Mouse (Mus musculus) thymus, adult 18-20 months (tissue): ENCODE measurements around the gene Nusap1.
A peak's percentile ranks its signal among the peaks of the same experiment; 100 is the strongest.
"Not testable (repeated sequence)": the region's sequence is repeated elsewhere in the genome, so short reads cannot be mapped to it uniquely, and the experiment has no call there.

Experiments used
- DNase-seq, 2 experiments: peaks; one replicate each; pipeline ENCODE4 v3.0.0; 2022; ENCODE audit warnings: mixed read lengths in 2 of 2

The Nusap1 gene

GRCm38 (mm10) chr2:119662220-119663182, 44.4 kb downstream of the Nusap1 start, which contains the start of gene Ndufaf1:
Ndufaf1 (minus strand) TSS chr2:119662827.
- DNase-seq, result peak; percentile 61 to 75

- DNase-seq, result not testable (repeated sequence)
Observed at GRCm38 (mm10) chr2:119665744-119666143, 47.6 kb downstream of the Nusap1 start.

DNA sequence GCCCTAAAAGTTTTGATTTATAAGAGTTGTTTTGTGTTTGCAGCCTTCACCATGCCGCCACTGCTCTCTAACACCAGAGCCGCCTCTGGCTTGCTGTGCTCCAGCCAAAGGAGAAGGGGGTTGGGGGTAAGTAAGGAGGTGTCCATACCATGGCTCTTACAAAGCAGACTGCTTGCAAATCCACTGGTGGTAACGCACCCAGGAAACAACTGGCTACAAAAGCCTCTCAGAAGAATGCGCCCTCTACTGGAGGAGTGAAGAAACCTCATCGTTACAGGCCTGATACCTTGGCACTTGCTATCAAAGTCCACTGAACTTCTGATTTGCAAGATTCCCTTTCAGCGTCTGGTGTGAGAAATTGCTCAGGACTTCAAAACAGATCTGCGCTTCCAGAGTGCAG, 50.9 kb downstream of the Nusap1 start:
- DNase-seq, result no peak

GRCm38 (mm10) chr2:119674525-119675214, 56.6 kb downstream of the Nusap1 start, which contains the start of gene Rtf1:
Rtf1 (plus strand) TSS chr2:119675068.
- DNase-seq, result peak; percentile 88 to 90

- DNase-seq, result no peak
Observed at GRCm38 (mm10) chr2:119675215-119675784, 57.2 kb downstream of the Nusap1 start.

DNA sequence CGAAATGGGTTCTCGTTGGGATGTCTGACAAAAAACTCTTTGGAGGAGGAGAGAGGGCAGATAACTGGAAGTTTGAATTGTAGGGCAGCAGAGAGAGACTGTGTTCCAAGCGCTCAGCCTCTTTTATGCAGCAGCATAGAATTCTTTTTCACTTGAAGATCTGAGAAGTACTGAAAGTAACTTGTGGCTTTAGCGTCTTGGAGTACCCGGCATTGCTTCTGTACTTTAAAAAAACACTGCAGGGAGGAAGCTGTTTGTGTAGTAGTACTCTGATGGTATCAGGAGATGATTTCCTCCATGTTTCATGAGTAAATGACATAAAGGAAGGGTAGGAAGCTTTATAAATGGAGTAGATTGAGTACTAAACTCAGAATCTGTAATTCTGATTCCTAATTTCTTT, 57.7 kb downstream of the Nusap1 start:
- peak in 1 of 2 experiments; percentile 9 for DNase-seq

DNA sequence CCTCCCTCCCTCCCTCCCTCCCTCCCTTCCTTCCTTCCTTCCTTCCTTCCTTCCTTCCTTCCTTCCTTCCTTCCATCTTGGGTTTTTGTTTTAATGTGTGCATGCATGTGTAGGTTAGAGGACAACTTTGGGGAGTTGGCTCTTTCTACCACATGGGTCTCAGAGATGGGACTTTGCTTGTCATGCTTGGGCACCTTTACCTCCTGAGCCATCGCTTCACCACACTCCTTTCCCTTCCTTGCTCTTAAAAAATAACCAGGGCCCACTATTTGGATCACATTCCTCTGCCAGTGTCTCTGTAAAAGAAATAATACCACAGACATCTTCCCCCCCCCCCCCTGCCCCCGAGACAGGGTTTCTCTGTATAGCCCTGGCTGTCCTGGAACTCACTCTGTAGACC, 65.6 kb downstream of the Nusap1 start:
- no peak for DNase-seq

DNA sequence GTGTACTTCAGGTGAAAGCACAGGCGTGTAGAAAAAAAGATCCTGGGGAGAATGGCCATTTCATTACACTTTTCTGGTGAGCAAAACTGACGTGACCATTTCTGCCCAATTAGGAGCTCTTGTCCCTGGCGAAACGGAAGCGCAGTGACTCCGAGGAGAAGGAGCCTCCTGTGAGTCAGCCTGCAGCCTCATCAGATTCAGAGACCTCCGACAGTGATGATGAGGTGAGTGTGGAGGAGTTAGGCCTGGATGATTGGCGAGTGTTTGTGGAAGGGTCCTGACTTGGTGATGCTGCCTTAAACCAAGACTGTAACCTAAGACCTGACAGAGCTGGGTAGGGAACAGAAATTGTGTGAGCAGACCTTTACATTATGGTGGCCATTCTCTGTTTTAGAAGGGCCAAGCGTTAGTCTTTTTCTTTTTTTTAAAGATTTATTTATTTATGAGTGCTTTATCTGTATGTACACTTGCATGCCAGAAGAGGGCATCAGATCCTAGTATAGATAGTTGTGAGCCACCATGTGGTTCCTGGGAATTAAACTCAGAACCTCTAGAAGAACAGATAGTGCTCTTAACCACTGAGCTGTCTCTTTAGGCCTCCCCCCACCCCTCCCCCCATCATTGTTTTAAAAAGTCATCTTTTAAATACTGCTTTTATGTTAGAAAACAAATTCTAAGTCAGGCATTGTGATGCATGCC, 74.1 kb downstream of the Nusap1 start:
- no peak for DNase-seq

DNA sequence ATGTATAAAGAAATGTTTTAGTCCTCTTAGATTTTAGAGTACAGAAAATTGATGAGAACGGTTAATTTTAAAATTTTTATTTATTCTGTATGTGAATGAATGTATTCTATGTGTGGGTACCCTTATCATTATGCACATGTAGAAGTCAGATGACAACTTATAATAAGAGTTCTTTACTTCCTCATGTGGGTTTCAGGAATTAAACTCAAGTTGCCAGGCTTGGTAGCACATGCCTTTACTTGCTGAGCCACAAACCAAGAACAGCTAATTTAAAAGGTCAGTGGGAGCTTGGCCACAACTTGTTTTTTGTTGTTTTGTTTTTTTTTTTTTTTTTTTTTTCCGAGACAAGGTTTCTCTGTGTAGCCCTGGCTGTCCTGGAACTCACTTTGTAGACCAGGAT, 76.7 kb downstream of the Nusap1 start:
- no peak for DNase-seq

GRCm38 (mm10) chr2:119696111-119696510, 78.0 kb downstream of the Nusap1 start:
- no peak for DNase-seq

DNA sequence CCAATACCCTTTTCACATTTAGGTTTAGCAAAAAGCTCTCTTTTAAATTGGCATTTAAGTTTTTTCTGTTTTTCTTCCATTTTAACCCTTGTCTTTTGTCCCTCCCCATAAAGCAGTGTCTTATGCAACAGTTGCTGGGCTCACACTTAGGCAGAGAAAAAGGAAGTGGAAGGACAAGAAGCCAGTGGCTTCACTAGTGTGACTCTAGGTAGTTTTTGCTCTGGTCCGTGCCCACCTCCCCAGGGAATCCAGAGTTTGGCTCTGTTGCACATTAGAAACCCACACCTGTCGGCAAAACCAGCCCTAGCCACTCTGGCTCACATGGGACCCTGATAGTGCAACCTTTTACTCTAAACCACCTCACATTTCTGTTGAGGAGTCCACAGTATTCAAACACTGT, 80.4 kb downstream of the Nusap1 start:
- no peak for DNase-seq

GRCm38 (mm10) chr2:119699962-119700361, 81.9 kb downstream of the Nusap1 start:
- DNase-seq, result no peak
